Mouse (Mus musculus) T-helper 1 cell (primary cell): ENCODE measurements at regions not wholly inside any gene's neighbourhood (a gene's known extent, or its start where the extent isn't known, plus 50 kb on each side); places are given as distances from the start of the nearest gene placed in this dataset.
"Not testable (repeated sequence)": the region's sequence is repeated elsewhere in the genome, so short reads cannot be mapped to it uniquely, and the experiment has no call there.

Experiments
- in situ Hi-C: fragments of 300-600 bp; cut with MboI, MseI; formaldehyde crosslinking; loops from one replicate; pipeline ENCODE4 v1.15.1; 2025; ENCODE audit warnings: high pct_unique_total_duplicates

- in situ Hi-C loops, result no loop called here
Measured at GRCm38 (mm10) chr5:50343681-50344080, 284.9 kb upstream of the Adgra3 start.

- in situ Hi-C loops, result no loop called here
Measured at GRCm38 (mm10) chr5:50309491-50309890, 250.7 kb upstream of the Adgra3 start.

GRCm38 (mm10) chr5:50303859-50304480, 245.2 kb upstream of the Adgra3 start:
- in situ Hi-C loops, result no loop called here

GRCm38 (mm10) chr5:50293794-50294193, 235.0 kb upstream of the Adgra3 start:
- in situ Hi-C loops, result no loop called here

- in situ Hi-C loops, result no loop called here
Measured at GRCm38 (mm10) chr5:50290879-50291410, 232.1 kb upstream of the Adgra3 start.

GRCm38 (mm10) chr5:50260417-50260816, 201.6 kb upstream of the Adgra3 start:
- in situ Hi-C loops, result no loop called here

GRCm38 (mm10) chr5:50258017-50258416, 199.2 kb upstream of the Adgra3 start:
- in situ Hi-C loops, result no loop called here

GRCm38 (mm10) chr5:50234111-50234510, 175.3 kb upstream of the Adgra3 start:
- in situ Hi-C loops, result no loop called here

- in situ Hi-C loops, result no loop called here
Measured at GRCm38 (mm10) chr5:50216956-50217355, 158.2 kb upstream of the Adgra3 start.

- in situ Hi-C loops, result no loop called here
Measured at GRCm38 (mm10) chr5:50215960-50216359, 157.2 kb upstream of the Adgra3 start.

GRCm38 (mm10) chr5:50202307-50203010, 143.7 kb upstream of the Adgra3 start:
- in situ Hi-C loops, result no loop called here

GRCm38 (mm10) chr5:50196423-50196822, 137.6 kb upstream of the Adgra3 start:
- in situ Hi-C loops, result no loop called here

- in situ Hi-C loops, result no loop called here
Measured at GRCm38 (mm10) chr5:50195993-50196392, 137.2 kb upstream of the Adgra3 start.

GRCm38 (mm10) chr5:50189394-50189793, 130.6 kb upstream of the Adgra3 start:
- in situ Hi-C loops, result no loop called here

- in situ Hi-C loops, result no loop called here
Measured at GRCm38 (mm10) chr5:50182721-50183120, 123.9 kb upstream of the Adgra3 start.

GRCm38 (mm10) chr5:50156557-50156956, 97.8 kb upstream of the Adgra3 start:
- in situ Hi-C loops, result no loop called here

- in situ Hi-C loops, result not testable (repeated sequence)
Measured at GRCm38 (mm10) chr5:50155170-50155860, 96.5 kb upstream of the Adgra3 start.

- in situ Hi-C loops, result loop anchor here (10.0 kb wide), 1 partner anchor 1632 kb away; no protein-coding TSS in a partner anchor
Measured at GRCm38 (mm10) chr5:50146926-50147325, 88.1 kb upstream of the Adgra3 start.

- in situ Hi-C loops, result loop anchor here (10.0 kb wide), 1 partner anchor 1631 kb away; no protein-coding TSS in a partner anchor
Measured at GRCm38 (mm10) chr5:50145458-50146083, 86.8 kb upstream of the Adgra3 start.

GRCm38 (mm10) chr5:50130202-50130601, 71.4 kb upstream of the Adgra3 start:
- in situ Hi-C loops, result no loop called here

GRCm38 (mm10) chr5:50128972-50129371, 70.2 kb upstream of the Adgra3 start:
- in situ Hi-C loops, result no loop called here

GRCm38 (mm10) chr5:50126594-50126993, 67.8 kb upstream of the Adgra3 start:
- in situ Hi-C loops, result no loop called here
